Mouse (Mus musculus) embryonic facial prominence, embryonic 12.5 days (tissue): ENCODE measurements around the gene Cmip. TPM values are rescaled to one million over a fixed set of nuclear protein-coding genes. Genes with fewer than 3 reads are reported as not detected.

Experiments used
- ATAC-seq: fragments of 200-750 bp; cut with Nextera tagmentation; 2 replicates; pipeline ENCODE4 v1.8.0; 2017; ENCODE audit not compliant: insufficient number of reproducible peaks, insufficient read depth, low FRiP score, low TSS enrichment
- H3K27ac ChIP-seq: fragments of 300-500 bp; sonication (generic); 2 replicates; pipeline ENCODE4 v1.5.1; 2016; ENCODE audit warnings: mild to moderate bottlenecking
- H3K27me3 ChIP-seq: fragments of 300-500 bp; sonication (generic); 2 replicates; pipeline ENCODE4 v1.6.1; 2016; ENCODE audit warnings: mild to moderate bottlenecking, moderate library complexity
- H3K36me3 ChIP-seq: fragments of 300-500 bp; sonication (generic); 2 replicates; pipeline ENCODE4 v1.6.1; 2016; ENCODE audit warnings: mild to moderate bottlenecking
- H3K4me1 ChIP-seq: fragments of 300-500 bp; sonication (generic); 2 replicates; pipeline ENCODE4 v1.6.1; 2016
- H3K4me2 ChIP-seq: fragments of 300-500 bp; sonication (generic); replicated peaks from 2 replicates; pipeline ENCODE4 v1.6.1; 2016; ENCODE audit warnings: mild to moderate bottlenecking, moderate library complexity
- H3K4me3 ChIP-seq: fragments of 300-500 bp; sonication (generic); 2 replicates; pipeline ENCODE4 v1.5.1; 2016; ENCODE audit warnings: mild to moderate bottlenecking
- H3K9ac ChIP-seq: fragments of 300-500 bp; sonication (generic); 2 replicates; pipeline ENCODE4 v1.6.1; 2016; ENCODE audit warnings: mild to moderate bottlenecking, moderate library complexity
- H3K9me3 ChIP-seq: fragments of 300-500 bp; sonication (generic); 2 replicates; pipeline ENCODE4 v1.6.1; 2016; ENCODE audit warnings: mild to moderate bottlenecking, moderate library complexity
- WGBS: fragments of 180-500 bp; shearing (Covaris S2); methylation state at CpG from one replicate; pipeline ENCODE4 v1.1.7; 2016; 5-methylcytosine and 5-hydroxymethylcytosine counted together
- polyA plus RNA-seq: library from polyadenylated mRNA; unstranded; fragments of >200 nt; fragmentation: Nextera tagmentation; extraction: Ambion mirVana; gene quantifications from 2 replicates; pipeline ENCODE4 v1.2.1, GENCODE M21; 2016

Gene Cmip
- polyA plus RNA-seq, 1 experiment from 2014 or later = 16.8 TPM

DNA sequence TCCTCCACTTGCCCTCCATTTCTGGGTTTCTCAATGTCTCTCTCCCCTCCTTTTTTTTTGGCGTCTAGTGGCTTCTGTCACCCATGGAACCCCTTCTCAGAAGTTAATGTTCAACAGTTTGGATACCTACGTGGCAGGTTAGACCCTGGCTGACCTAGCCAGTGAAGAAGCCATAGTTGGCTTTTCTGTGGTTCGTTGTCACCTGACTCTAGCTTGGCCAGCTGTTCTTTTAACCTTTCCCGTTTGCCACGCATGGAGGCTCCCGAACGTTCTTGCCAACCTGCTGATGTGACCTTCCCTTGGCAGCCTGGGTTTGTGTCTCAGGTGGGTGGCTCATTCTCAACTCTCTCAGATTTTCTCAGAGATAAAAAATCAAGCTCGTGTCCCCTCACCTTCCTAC, 60.6 kb downstream of the Cmip start:
- H3K4me1 ChIP-seq = peaks cover 43% of the 10 kb centered on the region
- no peak overlapping the region for H3K4me3 ChIP-seq
- H3K4me2 ChIP-seq = no peak overlapping the region
- H3K27me3 ChIP-seq = no peaks in the 10 kb centered on the region
- H3K36me3 ChIP-seq = no peaks in the 10 kb centered on the region
- no peak overlapping the region for H3K27ac ChIP-seq
- 91% methylated on average over 8 of the region's 8 CpGs for WGBS
- ATAC-seq = no peak
- H3K9me3 ChIP-seq = no peaks in the 10 kb centered on the region
- H3K9ac ChIP-seq = no peak overlapping the region

- Histone ChIP-seq H3K9ac (no peak overlapping the region), H3K4me2 (no peak overlapping the region), H3K4me1 (peaks cover 46% of the 10 kb centered on the region), H3K36me3 (no peaks in the 10 kb centered on the region), H3K27me3 (no peaks in the 10 kb centered on the region), H3K27ac (no peak overlapping the region), H3K4me3 (no peak overlapping the region), H3K9me3 (no peaks in the 10 kb centered on the region)
- no peak for ATAC-seq
- 76% methylated on average over 26 of the region's 26 CpGs for WGBS
Observed at GRCm38 (mm10) chr8:117318911-117319826, 62.3 kb downstream of the Cmip start.

- H3K27ac ChIP-seq = no peak overlapping the region
- no peaks in the 10 kb centered on the region for H3K36me3 ChIP-seq
- 94% methylated on average over 10 of the region's 10 CpGs for WGBS
- peaks cover 31% of the 10 kb centered on the region for H3K4me1 ChIP-seq
- no peaks in the 10 kb centered on the region for H3K27me3 ChIP-seq
- H3K4me3 ChIP-seq = no peak overlapping the region
- ATAC-seq = no peak
- no peak overlapping the region for H3K9ac ChIP-seq
- no peak overlapping the region for H3K4me2 ChIP-seq
- H3K9me3 ChIP-seq = no peaks in the 10 kb centered on the region
Observed at GRCm38 (mm10) chr8:117320616-117321015, 63.8 kb downstream of the Cmip start.

DNA sequence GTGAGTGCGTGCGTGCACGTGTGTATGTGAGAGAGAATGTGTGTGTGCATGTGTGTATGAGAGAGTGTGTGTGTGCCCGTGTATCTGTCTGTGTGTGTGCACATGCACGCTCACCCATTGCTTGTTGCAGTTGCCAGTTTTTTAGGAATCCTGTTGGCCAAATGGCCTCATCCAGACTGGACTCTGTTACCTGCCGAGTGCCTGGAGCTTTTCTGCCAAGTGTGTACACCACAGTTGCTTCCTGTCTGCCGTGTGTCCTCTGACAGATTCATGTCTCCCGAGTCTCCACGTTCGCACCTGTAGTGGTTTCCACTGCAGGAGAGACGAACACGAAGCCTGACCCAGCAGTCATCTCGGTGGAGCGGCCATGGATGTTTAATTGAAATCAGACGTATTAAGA, 64.4 kb downstream of the Cmip start:
- Histone ChIP-seq H3K4me1 (peaks cover 27% of the 10 kb centered on the region), H3K27ac (no peak overlapping the region), H3K27me3 (no peaks in the 10 kb centered on the region), H3K9ac (no peak overlapping the region), H3K4me3 (no peak overlapping the region), H3K36me3 (no peaks in the 10 kb centered on the region), H3K4me2 (no peak overlapping the region), H3K9me3 (no peaks in the 10 kb centered on the region)
- 65% methylated on average over 15 of the region's 15 CpGs for WGBS
- no peak for ATAC-seq

DNA sequence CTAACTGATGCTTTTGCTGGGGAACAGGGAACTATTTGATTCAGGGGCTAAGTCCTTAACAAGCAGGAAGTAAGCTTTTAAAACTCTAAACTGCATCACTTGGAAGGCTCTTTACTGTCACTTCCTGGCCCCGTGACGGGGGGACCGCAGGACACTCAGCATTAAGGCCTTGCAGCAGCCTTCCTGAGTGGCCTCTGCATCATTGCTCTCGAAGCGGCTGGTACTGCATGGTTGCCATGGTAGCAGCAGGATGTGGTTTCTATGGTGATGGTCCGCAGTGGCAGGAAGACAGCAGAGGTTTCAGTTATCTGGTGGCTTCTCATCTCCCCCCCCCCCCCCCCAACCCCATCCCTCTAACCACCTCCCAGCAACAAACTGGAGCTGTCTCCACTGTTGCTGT, 65.2 kb downstream of the Cmip start:
- Histone ChIP-seq H3K27ac (no peak overlapping the region), H3K9ac (no peak overlapping the region), H3K4me1 (peaks cover 27% of the 10 kb centered on the region), H3K4me3 (no peak overlapping the region), H3K9me3 (no peaks in the 10 kb centered on the region), H3K4me2 (no peak overlapping the region), H3K27me3 (no peaks in the 10 kb centered on the region), H3K36me3 (no peaks in the 10 kb centered on the region)
- ATAC-seq = no peak; the same call in 1 of the 2 replicates
- WGBS = 47% methylated on average over 6 of the region's 6 CpGs

GRCm38 (mm10) chr8:117322715-117323310, 65.9 kb downstream of the Cmip start:
- WGBS = 54% methylated on average over 8 of the region's 8 CpGs
- Histone ChIP-seq H3K4me2 (no peak overlapping the region), H3K4me1 (peaks cover 34% of the 10 kb centered on the region), H3K27me3 (no peaks in the 10 kb centered on the region), H3K9ac (no peak overlapping the region), H3K9me3 (no peaks in the 10 kb centered on the region), H3K36me3 (no peaks in the 10 kb centered on the region), H3K4me3 (no peak overlapping the region), H3K27ac (no peak overlapping the region)
- no peak for ATAC-seq

DNA sequence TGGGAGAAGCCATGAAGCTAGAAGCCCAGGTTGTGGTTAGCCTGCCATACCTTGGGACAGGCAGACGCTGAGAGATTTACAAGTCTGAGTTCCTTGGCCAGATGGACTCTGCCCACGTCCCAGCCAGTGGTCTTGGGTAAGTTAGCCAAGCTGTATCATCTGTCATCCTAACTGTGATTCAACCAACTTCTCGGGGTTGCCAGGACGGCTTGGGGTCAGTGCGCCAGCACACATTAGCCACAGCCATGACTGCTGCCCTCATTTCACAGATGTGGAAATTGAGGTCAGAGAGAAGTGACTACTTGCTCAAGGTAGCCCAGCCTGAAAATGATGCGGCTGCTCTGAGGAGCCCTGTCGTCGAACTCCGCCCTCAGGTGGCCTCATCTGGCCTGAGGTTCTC, 68.0 kb downstream of the Cmip start:
- WGBS = 93% methylated on average over 9 of the region's 9 CpGs
- Histone ChIP-seq H3K4me3 (no peak overlapping the region), H3K27me3 (no peaks in the 10 kb centered on the region), H3K36me3 (no peaks in the 10 kb centered on the region), H3K27ac (no peak overlapping the region), H3K9me3 (no peaks in the 10 kb centered on the region), H3K9ac (no peak overlapping the region), H3K4me2 (no peak overlapping the region), H3K4me1 (peaks cover 29% of the 10 kb centered on the region)
- ATAC-seq = no peak

DNA sequence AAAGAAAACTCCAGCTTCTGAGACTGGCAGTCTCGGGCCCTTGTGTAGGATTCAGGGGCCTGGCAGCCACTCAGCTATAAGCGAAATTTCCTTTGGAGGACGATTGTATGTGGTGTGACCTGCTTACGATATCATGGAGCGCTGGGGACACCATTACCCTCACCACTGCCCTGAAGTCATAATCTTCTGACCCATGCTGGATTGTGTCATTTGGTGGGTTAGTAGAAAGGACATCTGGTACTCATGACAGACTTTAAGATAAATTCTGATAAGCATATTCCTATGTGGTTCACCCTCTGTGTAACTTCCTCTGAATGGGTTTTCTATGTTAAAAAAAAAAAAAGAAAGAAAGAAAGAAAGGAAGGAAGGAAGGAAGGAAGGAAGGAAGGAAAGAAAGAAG, 69.9 kb downstream of the Cmip start:
- no peak overlapping the region for H3K4me3 ChIP-seq
- no peak overlapping the region for H3K4me2 ChIP-seq
- peaks cover 23% of the 10 kb centered on the region for H3K4me1 ChIP-seq
- H3K27ac ChIP-seq = no peak overlapping the region
- no peaks in the 10 kb centered on the region for H3K27me3 ChIP-seq
- no peaks in the 10 kb centered on the region for H3K9me3 ChIP-seq
- no peak for ATAC-seq
- H3K36me3 ChIP-seq = no peaks in the 10 kb centered on the region
- no peak overlapping the region for H3K9ac ChIP-seq
- WGBS = 82% methylated on average over 5 of the region's 5 CpGs

GRCm38 (mm10) chr8:117327385-117327837, 70.5 kb downstream of the Cmip start:
- Histone ChIP-seq H3K27me3 (no peaks in the 10 kb centered on the region), H3K9me3 (no peaks in the 10 kb centered on the region), H3K36me3 (no peaks in the 10 kb centered on the region), H3K4me1 (peaks cover 20% of the 10 kb centered on the region), H3K9ac (no peak overlapping the region), H3K4me3 (no peak overlapping the region), H3K4me2 (no peak overlapping the region), H3K27ac (peak overlapping the region; percentile 46)
- WGBS = 39% methylated on average over 7 of the region's 7 CpGs
- no peak for ATAC-seq

- H3K4me2 ChIP-seq = no peak overlapping the region
- no peaks in the 10 kb centered on the region for H3K9me3 ChIP-seq
- no peak overlapping the region for H3K27ac ChIP-seq
- H3K4me3 ChIP-seq = no peak overlapping the region
- H3K27me3 ChIP-seq = no peaks in the 10 kb centered on the region
- peaks cover 27% of the 10 kb centered on the region for H3K4me1 ChIP-seq
- ATAC-seq = no peak
- H3K36me3 ChIP-seq = no peaks in the 10 kb centered on the region
- 75% methylated on average over 9 of the region's 9 CpGs for WGBS
- no peak overlapping the region for H3K9ac ChIP-seq
Observed at GRCm38 (mm10) chr8:117328758-117329157, 71.9 kb downstream of the Cmip start.

DNA sequence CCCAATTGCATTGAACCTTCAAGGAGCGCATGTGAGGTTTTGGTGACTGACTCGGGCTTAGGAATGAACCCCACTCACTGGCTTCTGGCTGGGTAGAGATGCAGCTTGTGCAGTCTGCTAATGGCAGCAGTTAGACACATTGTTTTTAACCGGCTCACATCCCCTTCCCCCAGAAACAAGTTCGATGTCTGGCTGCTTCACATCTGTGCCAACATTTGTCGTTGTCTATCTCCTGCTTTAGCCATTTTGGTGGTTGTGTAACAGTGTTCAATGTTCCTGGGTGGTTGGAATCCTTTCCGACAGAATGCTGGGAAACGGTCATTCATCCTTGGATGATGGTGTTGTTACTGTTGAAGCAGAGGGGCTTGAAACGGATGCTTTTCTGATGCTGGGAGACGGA, 72.3 kb downstream of the Cmip start:
- WGBS = 73% methylated on average over 9 of the region's 9 CpGs

GRCm38 (mm10) chr8:117329903-117330302, 73.0 kb downstream of the Cmip start:
- no peak for ATAC-seq
- H3K9ac ChIP-seq = no peak overlapping the region
- H3K27me3 ChIP-seq = no peaks in the 10 kb centered on the region
- H3K4me3 ChIP-seq = no peak overlapping the region
- H3K36me3 ChIP-seq = no peaks in the 10 kb centered on the region
- H3K9me3 ChIP-seq = no peaks in the 10 kb centered on the region
- H3K27ac ChIP-seq = no peak overlapping the region
- H3K4me1 ChIP-seq = peaks cover 39% of the 10 kb centered on the region
- 10% methylated on average over 2 of the region's 2 CpGs for WGBS
- no peak overlapping the region for H3K4me2 ChIP-seq

More for the DNA sequence above, 72.3 kb downstream of the Cmip start:
- Histone ChIP-seq H3K27me3 (no peaks in the 10 kb centered on the region), H3K9ac (no peak overlapping the region), H3K4me3 (no peak overlapping the region), H3K36me3 (no peaks in the 10 kb centered on the region), H3K4me1 (peaks cover 31% of the 10 kb centered on the region), H3K4me2 (no peak overlapping the region), H3K9me3 (no peaks in the 10 kb centered on the region), H3K27ac (no peak overlapping the region)
- no peak for ATAC-seq
